Mouse (Mus musculus): ENCODE data around the gene Calb2. TPM values are rescaled to one million over a fixed set of nuclear protein-coding genes. Genes with fewer than 3 reads are reported as not detected.

Gene Calb2
- total RNA-seq, 2 experiments from 2014 or later = 0.31 to 0.65 TPM

- DNase-seq = peak; percentile 33
These were observed 48.3 kb downstream of the Calb2 start for GRCm38 (mm10) chr8:110119715-110120114.

- no peak for DNase-seq
These were observed 65.4 kb downstream of the Calb2 start, which contains the start of gene Gm17720 for GRCm38 (mm10) chr8:110102653-110103052. Gene Gm17720 (minus strand): TSS chr8:110102753.

- no peak for DNase-seq
These were observed 66.3 kb downstream of the Calb2 start for GRCm38 (mm10) chr8:110101676-110102075.

- no peak for DNase-seq
These were observed 67.1 kb downstream of the Calb2 start, which contains the start of gene Gm21964 for GRCm38 (mm10) chr8:110100907-110101306. Gene Gm21964 (plus strand): TSS chr8:110101207.

- no peak for DNase-seq
These were observed 76.1 kb downstream of the Calb2 start for GRCm38 (mm10) chr8:110091869-110092268.

Other genes with a start within 250 kb of the Calb2 start
- under 1 TPM; 0.36 to 0.63 TPM for gene Marveld3, start 206.0 kb downstream of the Calb2 start, total RNA-seq (2021)
- under 1 TPM in 1 of 2 experiments, not detected in 1; 0.14 TPM for gene Tat, start 177.8 kb downstream of the Calb2 start, total RNA-seq (2021)
- 1 to 10 TPM; 2.1 to 4.0 TPM for gene Chst4, start 128.5 kb downstream of the Calb2 start, total RNA-seq (2021)
- gene Zfp612, start 88.5 kb downstream of the Calb2 start, total RNA-seq (2021) = 1 to 10 TPM; 6.2 to 6.3 TPM
- gene Gm21964, start 67.0 kb downstream of the Calb2 start, total RNA-seq (2021) = not detected
- gene Gm17720, start 65.5 kb downstream of the Calb2 start, total RNA-seq (2021) = not detected
- gene Cmtr2, start 47.5 kb upstream of the Calb2 start, total RNA-seq (2021) = 1 to 10 TPM; 3.9 to 4.5 TPM
- gene Hydin, start 98.8 kb upstream of the Calb2 start, total RNA-seq (2021) = under 1 TPM; 0.14 to 0.16 TPM

Measured in heart, postnatal 4 days (tissue).